Mouse (Mus musculus) embryo, embryonic 9.5 days (tissue): ENCODE data around the gene Olfr346.

Source experiments
- DNase-seq: peaks from one replicate; pipeline ENCODE4 v3.0.0-alpha.2; 2017; ENCODE audit errors: extremely low spot score

Gene Olfr346

DNA sequence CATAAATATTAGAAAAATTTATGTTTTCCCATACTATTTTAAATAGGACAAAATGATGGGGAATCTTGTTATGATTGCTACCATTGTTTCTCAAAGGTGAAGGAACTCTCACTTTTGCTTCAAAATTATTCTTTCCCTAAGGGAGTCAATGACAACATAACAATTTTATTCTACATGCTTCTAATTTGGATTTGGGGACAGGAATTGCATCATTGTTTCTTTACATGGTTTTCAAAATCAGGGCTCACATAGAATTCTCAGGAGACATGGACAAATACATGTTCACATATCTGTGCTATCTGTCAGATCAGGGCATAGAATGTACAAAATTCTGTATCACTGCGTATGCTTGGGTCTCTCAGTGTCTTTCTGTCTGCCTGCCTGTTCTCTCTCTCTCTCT is at the start of gene Olfr346:
Gene Olfr346 (plus strand): TSS at position 301 of the 400 bp plus-strand sequence.
- DNase-seq: no peak

DNA sequence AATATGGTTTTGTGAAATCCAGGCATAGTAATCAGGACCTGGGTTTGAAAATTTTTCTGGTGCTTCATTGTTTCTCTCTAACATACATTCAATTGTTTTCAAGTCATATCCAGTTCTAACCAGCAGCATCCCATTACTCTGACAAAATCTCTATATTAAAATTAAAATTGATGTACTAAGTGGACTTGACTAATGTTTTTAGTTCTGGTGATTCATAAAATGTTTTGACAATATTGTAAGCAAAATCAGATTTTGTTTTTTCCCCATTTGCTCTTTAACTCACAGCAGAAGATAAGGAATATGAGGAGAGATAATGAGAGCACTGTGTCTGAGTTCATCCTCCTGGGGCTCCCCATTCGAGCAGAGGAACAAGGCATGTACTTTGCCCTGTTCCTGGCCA is 45.8 kb upstream of the Olfr346 start, which contains the start of gene Olfr345:
Gene Olfr345 (plus strand): TSS at position 301 of the 400 bp plus-strand sequence.
- DNase-seq: no peak

DNA sequence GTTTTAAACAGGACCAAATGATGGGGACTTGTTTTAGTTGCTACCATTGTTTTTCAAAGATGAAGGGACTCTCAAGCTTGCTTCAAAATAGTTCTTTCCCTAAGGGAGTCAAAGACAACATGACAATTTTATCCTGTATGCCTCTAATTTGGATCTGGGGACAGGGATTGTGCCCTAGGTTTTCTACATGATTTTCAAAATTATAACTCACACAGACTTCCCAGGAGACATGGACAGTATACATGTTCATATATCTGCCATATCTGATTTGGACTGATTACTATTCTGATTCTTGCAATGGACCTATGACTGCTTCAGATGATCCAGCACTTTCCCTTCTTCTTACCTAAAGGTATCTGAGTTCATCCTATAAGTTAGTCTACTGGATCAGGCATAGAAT is 46.0 kb downstream of the Olfr346 start, which contains the start of gene Olfr347:
Gene Olfr347 (plus strand): TSS at position 301 of the 400 bp plus-strand sequence.
- no peak for DNase-seq

DNA sequence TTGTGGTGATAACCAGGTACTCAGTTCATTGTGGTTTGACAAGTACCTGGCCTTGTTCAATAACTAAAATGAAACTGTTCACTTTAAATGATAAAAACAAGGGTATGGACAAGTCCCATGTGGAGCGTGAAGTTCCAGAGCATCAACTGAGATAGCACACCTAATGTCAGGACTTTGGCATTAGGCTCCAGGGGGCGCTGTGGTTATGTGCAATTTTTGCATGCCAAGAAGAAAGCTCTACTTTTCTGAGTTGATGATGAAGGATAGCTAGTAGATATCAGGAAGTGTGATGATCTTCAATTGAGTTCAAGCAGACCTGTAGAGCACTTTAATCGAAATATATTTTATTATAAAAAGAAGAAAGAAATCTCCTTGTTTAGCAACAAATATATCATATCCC is 50.6 kb downstream of the Olfr346 start:
- DNase-seq: no peak
